Mouse (Mus musculus): ENCODE data around the gene Ppp1r15a.
"Not testable (repeated sequence)": the region's sequence is repeated elsewhere in the genome, so short reads cannot be mapped to it uniquely, and the experiment has no call there.

The Ppp1r15a gene

DNA sequence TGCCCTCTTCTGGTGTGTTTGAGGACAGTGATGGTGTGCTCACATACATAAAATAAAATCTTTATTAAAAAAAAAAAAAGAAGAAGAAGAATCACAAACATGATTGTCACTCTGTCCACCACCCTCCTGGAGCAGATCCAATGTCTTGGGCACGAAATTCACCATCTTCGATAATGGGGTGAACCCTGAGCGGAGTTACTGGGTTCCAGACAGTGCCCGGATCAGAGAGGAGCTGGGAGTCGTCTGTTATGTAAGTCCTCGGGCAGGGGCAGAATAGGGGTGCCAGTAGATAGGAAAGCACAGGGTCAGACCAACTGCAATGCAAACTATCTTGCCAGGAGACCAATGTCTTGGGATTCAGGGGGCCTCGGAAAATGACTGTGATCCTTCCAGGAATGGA lies 5.5 kb downstream of the Ppp1r15a start:
- CTCF ChIA-PET = interaction anchor here (0.6 kb wide), 1 partner anchor 8 kb away, joined by 7 read pairs; no protein-coding TSS in a partner anchor

DNA sequence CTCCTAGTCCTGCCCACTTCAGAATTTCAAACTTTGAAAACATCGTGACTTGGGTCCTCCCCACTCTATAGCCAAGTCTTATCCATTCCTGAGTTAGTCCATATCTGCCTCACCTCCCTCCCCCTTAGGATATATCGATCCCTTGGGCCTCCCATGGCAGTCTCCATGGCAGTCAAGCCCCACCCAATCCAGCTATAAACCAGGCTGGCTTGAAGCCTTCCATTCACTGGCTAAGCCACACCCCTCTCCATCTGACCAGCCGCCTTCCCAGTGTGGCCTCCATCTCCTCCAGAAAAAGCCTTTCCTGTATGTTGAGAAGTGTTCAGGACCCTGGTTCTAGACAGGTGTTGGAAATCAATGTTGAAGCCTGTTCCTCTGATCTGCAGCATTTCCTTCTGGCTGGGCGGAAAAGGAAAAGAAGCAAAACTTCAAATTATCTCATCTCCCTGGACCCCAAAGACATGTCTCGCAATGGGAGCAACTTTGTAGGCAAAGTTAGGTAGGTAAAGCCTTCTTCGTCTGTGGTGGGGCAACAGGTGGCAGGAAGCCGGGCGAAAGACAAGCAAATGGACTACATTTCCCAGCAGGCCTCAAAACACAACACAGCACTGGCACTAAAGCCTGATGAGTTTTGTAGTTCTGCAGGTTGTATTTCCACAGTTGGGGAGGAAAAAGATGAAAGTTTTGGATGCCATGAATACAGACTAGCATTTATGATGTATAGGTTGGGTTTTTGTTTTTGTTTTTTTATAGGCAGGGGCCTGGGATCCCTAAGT lies 6.5 kb downstream of the Ppp1r15a start:
- CTCF ChIA-PET = interaction anchor here (0.8 kb wide), 1 partner anchor 997 kb away, joined by 3 read pairs; no protein-coding TSS in a partner anchor

DNA sequence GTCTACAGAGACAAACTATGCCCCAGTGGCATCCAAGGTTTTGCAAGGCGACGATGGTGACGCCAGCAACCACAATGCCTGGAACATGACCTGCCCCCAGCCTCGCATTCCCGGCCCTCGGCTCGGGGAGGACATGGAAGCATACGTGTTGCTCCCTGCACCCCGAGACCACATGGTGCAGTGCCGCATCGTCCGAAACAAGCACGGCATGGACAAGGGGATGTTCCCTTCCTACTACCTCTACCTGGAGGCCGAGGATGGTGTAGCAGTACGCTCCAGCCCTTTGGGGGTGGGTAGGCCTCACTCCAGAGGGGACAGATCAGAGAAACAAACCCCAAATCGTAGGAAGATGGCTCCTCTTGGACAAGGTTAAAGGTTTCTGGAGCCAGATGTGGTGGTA lies 7.5 kb downstream of the Ppp1r15a start:
- CTCF ChIA-PET = no interaction called here

DNA sequence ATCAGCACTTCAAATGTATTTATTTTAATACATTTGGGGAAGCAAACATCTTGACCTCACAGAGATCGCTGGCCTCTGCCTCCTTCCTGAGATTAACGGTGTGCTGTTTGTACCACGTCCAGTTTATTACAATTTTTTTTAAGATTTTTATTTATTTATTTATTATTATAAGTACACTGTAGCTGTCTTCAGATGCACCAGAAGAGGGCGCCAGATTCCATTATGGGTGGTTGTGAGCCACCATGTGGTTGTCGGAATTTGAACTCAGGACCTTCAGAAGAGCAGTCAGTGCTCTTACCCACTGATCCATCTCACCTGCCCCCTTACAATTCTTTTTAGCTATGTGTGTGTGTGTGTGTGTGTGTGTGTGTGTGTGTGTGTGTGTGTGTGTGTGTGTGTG lies 9.2 kb downstream of the Ppp1r15a start:
- CTCF ChIA-PET = not testable (repeated sequence)

DNA sequence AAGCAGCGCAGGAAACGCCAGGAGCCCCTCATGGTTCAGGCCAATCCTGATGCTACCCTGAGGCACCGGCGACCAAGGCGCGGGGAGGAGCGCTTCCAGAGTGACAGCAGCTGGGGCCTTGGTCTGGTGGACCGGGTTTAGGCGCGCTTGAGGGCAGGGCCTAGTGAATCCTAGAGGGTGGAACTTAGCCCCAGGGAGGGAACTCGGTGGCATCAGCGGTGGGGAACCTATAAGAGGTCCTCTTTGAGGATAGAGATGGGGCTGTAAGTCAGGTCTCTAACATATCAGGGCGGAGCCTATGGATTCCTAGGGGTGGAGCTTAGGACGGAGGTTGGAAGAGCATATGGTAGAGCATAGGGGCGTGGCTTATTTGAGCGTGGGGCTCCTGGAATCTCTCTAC lies 10.6 kb downstream of the Ppp1r15a start:
- CTCF ChIA-PET = interaction anchor here (0.8 kb wide), 1 partner anchor 22 kb away, joined by 3 read pairs; no protein-coding TSS in a partner anchor

DNA sequence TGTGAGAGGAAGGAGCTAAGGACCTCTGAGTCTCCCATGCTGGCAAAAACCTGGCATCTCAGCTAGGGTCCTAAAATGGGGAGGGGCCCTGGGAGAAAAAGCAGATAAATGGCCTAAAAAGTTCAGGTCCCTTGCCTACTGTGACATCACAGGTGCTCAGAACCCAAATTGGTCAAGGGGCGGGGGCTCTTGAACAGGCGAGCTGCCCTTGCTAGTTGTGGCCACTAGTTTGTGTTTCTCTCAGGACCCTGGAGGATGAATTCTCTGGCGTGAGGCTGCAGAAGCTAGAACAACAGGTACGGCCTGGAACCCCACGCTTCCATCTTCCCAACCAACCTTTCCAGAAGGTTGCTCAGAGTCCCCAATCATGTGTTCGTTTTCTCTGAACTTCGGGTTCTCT lies 11.7 kb downstream of the Ppp1r15a start:
- CTCF ChIA-PET = interaction anchor here (0.6 kb wide), 1 partner anchor 657 kb away, joined by 3 read pairs; no protein-coding TSS in a partner anchor

DNA sequence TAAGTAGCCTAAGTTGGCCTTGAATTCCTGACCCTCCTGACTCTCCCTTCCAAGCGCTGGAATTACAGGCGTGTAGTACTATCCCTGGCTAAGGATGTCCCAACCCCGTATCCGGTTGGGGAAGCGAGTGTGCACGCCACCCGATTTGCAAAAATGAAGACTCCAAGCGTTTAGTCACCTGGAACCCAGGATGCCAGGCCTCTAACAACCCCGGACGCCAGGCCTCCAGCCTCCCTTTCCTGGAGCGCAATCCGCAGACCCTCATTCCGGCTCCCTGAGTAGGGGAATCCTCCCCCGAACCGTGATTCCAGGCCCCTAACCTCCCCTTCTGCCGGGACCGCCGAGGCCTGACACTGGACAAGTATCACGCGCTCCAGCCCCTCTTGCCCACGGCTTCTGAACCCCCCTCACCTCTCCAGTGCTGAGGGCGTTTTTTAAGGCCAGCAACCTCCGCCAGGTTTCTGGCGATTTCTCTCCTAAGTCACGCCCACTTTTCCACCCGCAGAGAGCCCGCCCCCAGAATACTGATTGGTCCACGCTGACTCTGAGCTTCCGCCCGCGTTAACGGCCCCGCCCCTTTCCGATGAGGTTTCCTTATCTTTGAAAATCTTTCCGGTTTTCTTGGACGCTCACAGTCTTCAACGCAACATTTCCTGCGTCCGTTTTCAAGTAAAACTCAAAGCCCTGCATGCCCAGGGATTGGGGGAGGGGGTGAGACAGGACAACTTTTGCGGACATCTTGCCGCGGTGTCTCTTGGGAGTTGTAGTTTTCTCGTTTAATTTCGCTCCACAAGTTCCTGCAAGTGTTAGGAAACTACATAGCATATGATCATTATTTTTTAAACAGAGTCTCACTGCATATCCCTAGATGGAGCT lies 15.9 kb downstream of the Ppp1r15a start, which contains the start of gene Nucb1:
Gene Nucb1, minus strand, starts transcription at position 495 of the 876 bp plus-strand sequence.
- CTCF ChIA-PET = interaction anchor here (1.3 kb wide), 1 partner anchor 46 kb away, joined by 3 read pairs; no protein-coding TSS in a partner anchor

DNA sequence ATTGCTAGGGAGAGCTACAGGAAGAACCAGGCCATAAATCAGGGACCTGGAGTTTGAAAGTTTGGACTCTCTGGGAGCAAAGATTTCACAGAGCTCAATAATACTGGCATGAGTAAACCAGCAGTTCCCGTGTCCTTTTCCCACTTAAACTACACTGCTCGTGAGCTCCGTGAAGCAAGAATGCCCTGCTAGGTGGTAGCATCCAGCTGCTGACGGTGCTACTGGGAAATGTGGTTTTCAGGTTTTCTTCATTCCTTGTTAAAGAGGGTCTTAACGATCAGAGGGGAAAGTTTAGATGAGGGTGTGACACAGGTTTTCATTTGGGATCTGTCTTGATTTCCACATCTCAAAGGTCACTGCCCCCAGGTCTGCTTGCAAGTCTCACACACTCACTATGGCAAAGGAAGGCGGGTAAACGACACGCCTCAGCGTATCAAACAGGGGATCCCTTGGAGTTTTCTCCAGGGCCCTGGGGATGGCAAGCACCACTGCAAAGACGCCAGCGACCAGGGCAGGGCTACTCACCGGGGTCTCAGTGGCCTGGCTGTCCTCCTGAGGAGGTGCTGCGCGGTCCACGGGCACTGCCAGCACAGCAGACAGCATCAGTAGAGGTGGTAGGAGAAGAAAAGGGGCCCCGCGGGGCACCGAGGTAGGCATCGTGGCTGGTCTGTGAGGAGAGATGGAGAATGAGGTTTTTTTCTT lies 16.7 kb downstream of the Ppp1r15a start:
- CTCF ChIA-PET = interaction anchor here (0.6 to 1.3 kb wide), 3 partner anchors 31 to 95 kb away, joined by 3 to 4 read pairs (median 3); no protein-coding TSS in a partner anchor

DNA sequence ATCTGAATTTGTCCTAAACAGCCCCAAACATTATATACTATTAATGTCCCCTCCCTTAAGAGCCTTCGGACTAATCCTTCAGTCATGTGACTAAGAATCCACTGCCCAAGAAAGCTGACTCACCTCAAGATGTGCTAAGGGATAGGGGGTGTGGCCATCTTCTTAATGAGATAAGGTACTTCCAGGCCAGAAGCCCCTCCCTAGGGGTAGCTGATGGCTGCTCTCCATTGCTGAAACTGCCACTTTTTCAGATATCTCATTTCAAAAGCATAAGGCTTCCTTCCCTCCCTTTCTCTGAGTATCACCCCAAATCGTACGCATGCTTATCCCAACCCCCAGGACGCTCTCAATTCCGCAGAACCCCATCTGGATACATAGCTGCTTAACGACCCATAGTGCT lies 17.5 kb downstream of the Ppp1r15a start:
- CTCF ChIA-PET = interaction anchor here (0.6 to 1.3 kb wide), 4 partner anchors 30 to 94 kb away, joined by 3 to 9 read pairs (median 4); no protein-coding TSS in a partner anchor

DNA sequence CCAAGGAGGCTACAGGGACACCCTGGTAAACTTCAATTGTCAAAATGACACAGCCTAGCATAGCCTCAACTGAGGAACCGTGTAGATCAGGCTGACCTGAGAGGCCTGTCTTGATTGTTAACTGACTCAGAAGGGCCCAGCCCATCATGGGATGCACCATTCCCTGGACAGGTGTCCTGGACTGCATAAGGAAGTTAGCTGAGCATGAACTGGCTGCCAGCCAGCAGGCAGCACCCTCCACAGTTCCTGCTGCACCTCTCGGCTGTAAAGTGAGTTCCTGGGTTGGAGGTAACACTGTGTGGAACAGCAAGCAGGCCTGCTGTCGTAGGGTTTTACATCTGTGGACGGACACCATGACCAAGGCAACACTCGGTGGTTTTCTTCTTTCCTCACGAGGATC lies 18.5 kb downstream of the Ppp1r15a start:
- CTCF ChIA-PET = no interaction called here

DNA sequence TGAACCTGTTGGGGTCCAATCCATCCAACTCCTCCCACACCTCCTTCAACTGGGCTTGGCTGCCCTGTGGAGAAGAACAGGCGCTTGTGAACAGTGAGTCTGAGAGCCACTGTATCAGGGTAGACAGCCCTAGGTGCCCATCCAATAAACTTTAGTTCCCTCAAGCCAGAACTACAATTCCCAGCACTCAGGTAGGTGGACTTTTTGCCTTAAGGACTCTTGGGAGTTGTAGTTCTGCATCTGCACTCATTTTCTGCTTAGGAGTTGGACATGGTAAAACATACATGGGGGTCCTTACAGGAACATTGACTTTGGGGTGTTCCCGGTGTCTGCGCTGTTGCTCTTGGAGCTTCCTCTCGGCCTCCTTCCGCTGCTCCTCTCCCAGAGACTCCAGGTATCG lies 27.6 kb downstream of the Ppp1r15a start:
- CTCF ChIA-PET = no interaction called here

DNA sequence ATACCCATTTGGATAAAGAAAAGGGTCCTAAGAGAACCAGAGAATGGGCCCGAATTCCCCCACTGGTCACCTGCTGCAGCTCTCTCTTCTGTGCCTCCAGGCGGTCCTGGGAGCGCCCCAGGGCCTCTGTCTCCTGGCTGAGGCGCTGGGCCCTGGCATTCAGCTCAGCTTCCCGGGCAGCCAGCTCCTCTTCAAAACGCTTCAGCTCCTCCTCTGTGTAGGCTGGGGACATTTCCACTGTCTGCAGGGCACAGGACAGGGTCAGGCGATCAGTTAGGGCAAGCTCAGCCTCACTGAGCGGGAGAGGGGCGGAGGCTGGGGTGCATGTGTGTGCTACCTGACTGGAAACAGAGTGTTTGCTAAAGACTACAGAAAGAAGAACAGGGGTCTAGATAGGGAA lies 31.5 kb downstream of the Ppp1r15a start:
- CTCF ChIA-PET = no interaction called here

DNA sequence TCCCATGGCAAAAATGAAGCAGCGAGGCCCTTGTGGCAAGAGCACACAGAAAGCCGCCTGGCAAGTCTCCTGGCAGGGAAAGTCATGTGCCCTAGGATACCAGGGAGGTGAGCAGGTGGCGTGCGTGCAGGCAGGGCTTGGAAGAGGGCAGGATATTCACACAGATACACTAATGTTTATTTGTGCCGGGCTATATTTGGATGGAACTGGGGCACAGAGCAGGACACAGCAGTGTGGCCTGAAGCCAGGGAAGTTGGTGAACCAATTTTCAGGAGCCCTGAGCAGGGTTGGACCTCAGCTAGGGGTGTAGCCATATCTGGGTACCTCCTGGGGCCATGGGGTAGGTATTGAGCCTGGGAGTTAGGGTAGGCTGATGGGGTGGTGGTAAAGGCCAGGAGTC lies 33.1 kb downstream of the Ppp1r15a start:
- CTCF ChIA-PET = no interaction called here

DNA sequence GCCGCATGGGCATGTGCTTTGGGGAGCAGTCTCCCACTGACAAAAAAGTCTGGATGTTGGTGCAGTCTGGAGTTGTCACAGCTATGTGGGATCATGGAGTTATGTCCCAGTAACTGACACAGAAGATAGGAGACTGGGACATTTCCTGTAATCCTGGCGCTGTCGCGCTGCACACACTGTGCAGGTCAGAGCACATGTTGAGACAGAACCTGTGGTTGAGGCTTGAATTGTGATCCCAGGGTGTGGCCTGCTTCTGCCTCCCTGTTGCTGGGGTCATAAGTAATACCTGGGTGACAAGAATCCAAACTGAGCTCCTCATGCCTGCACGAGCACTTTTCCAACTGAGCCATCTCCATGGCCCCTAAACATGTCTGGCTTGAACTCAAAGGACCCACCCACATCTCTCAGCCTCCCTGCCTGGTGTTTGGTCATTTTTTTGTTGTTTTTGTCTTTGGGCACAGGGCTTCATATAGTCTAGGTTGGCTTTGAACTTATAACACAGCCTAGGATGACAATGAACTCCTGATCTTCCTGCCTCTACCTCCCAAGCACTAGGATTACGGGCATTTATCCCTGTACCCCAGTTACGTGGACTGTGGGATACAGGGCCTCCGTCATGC lies 33.7 kb downstream of the Ppp1r15a start:
- CTCF ChIA-PET = no interaction called here

DNA sequence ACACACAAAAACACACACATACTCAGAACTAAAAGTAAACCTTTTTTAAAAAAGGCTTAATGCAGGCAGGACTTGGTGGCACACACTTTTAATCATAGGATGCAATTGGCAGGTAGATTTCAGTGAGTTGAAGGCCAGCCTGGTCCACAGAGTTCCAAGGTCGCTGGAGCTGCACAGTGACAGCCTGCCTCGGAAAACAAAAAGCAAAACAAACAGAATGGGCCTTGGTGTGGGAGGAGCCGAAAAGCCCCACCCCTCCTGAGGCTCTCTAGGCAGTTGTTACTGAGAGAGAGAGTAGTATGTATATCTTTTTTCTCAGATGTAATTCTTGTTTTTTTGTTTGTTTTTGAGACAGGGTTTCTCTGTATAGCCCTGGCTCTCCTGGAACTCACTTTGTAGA lies 34.8 kb downstream of the Ppp1r15a start:
- CTCF ChIA-PET = no interaction called here

DNA sequence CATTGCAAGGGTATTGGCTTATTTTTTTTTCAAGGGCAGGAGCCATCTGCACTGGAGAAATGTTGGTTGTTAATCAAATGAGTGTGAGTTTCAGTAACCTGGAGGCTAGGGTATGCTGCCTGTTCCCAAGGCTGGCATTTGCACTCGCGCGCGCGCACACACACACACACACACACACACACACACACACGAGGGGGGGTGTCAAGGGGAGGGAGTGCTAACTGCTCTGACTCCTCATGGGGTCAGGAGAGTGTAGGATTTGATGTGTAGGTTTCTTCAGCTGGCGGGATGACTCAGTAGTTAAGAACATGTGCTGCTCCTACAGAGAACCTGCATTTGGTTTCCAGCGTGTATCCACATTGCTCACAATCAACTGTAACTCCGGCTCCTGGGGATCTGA lies 35.2 kb downstream of the Ppp1r15a start:
- CTCF ChIA-PET = no interaction called here

DNA sequence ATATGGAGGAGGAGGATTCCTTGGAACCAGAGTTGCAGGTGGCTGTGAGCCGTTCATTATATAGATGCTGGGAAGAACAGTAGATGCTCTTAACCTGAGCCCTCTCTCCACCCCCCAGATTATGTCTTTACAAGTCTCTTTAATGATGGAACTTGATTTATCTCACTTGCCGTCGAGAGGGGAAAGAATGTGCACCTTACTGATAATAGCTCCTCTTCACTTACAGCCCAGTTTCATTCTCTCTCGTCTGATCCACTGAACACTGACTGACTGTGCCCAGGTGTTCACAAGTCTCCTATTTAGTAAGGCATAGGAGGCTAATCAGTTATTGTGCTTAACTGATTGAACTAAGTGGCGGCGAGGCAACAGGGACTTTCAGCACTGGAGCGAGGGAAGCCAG lies 36.5 kb downstream of the Ppp1r15a start:
- CTCF ChIA-PET = no interaction called here

DNA sequence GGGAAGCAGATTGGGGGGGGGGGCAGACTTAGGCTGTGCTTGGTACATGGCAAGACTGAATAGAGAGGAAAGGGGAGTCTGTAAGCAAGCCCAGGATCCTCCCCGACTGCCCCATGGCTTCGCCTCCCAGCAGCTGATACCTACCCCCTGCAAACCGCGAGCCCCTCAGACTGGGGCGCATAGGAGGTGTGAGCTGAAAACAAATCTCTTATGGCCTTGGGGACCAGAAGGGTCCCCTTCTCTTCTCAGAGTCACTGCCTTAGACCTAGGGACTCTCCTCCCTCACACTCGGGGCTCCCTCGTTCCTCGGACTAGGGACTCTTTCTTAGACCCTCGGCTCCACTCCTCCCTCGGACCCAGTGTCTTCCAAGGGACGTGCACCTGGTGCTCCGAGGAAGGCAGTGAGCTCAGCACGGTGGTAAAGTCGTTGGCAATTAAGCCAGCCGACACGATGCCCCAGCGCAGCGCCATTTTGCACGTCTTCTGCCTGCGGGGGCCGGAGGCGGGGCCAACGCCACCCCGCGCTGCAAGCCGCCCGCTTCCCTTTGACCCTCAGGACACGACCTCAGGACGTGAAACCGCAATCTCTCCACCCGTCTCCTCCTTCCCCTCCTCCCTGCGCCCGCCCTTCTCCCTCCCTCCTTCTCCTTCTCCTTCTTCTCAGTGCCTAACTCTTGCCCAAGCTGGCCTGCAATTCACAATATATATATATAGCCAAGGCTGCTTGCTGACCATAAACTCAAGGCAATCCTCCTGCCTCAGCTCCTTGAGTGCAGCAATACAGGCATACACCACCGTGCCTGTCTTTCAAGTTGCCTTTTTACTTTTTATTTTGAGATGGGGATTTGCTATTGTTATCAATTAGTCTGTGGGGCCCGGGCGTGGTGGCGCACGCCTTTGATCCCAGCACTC lies 37.5 kb downstream of the Ppp1r15a start, which contains the start of gene Dhdh:
Gene Dhdh, minus strand, starts transcription at position 513 of the 912 bp plus-strand sequence.
- CTCF ChIA-PET = interaction anchor here (0.6 to 0.9 kb wide), 3 partner anchors 38 to 306 kb away, joined by 3 to 7 read pairs (median 6); no protein-coding TSS in a partner anchor

DNA sequence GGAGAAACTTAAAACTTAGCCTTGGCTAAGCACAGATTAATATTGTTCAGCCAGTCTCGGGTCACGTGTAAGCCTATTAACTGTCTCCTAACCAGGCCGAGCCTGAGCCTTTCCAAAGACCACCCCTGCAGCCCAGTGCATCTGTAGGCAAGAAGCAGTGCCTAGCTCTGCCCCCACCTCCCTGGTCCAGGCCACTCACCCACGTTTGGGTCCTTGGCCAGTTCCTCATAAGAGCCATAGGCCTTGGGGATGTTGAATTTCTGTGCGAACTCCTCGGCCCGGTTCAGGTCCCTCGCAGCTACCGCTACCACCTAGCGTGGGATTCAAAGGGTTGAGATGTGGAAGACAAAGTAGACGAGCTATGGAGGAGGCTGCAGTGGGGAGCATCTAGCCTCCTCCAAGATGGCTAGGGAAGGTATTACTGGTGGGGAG lies 38.2 kb downstream of the Ppp1r15a start:
- CTCF ChIA-PET = interaction anchor here (0.6 to 0.9 kb wide), 3 partner anchors 38 to 305 kb away, joined by 3 to 7 read pairs (median 6); no protein-coding TSS in a partner anchor
